Mouse (Mus musculus) MEL (cell line): Measurements from ENCODE around the gene Rbm15. TPM values are rescaled to one million over a fixed set of nuclear protein-coding genes. Genes with fewer than 3 reads are reported as not detected.

Source experiments
- DNase-seq: peaks from one replicate; pipeline ENCODE4 v3.0.0; 2011; ENCODE audit warnings: low read depth, low spot score
- H3K27ac ChIP-seq: 2 replicates; pipeline ENCODE4 v1.5.1; 2012; ENCODE audit warnings: low read depth, mild to moderate bottlenecking, control low read depth, low read length, moderate library complexity; ENCODE audit not compliant: control insufficient read depth
- H3K27me3 ChIP-seq, 2 experiments: fragments of 150-350 bp in 1 of 2; sonication (generic) in 1 of 2; 2 replicates each; pipeline ENCODE4 v1.6.1; 2012; ENCODE audit warnings: low read length in 2 of 2, mild to moderate bottlenecking in 2 of 2, improper control_type of control experiment in 1 of 2, moderate library complexity in 1 of 2; ENCODE audit not compliant: insufficient read depth in 2 of 2, control insufficient read depth in 1 of 2
- H3K36me3 ChIP-seq, 2 experiments: 2 replicates each; pipeline ENCODE4 v1.6.1; 2012 to 2014; ENCODE audit warnings: low read length in 2 of 2, improper control_type of control experiment in 1 of 2, inconsistent platforms in 1 of 2, mild to moderate bottlenecking in 1 of 2; ENCODE audit not compliant: insufficient read depth in 2 of 2, control insufficient read depth in 1 of 2
- H3K4me1 ChIP-seq, 2 experiments: fragments of 150-350 bp in 1 of 2; sonication (generic) in 1 of 2; 2 replicates each; pipeline ENCODE4 v1.6.1; 2012; ENCODE audit warnings: low read length in 2 of 2, improper control_type of control experiment in 1 of 2, mild to moderate bottlenecking in 1 of 2; ENCODE audit not compliant: insufficient read depth in 2 of 2, control insufficient read depth in 1 of 2
- H3K4me3 ChIP-seq, 2 experiments: fragments of 150-350 bp in 1 of 2; sonication (generic) in 1 of 2; 2 replicates each; pipeline ENCODE4 v1.5.1; 2012; ENCODE audit warnings: low read depth in 2 of 2, low read length in 2 of 2, mild to moderate bottlenecking in 2 of 2, moderate library complexity in 2 of 2, control low read depth in 1 of 2, improper control_type of control experiment in 1 of 2; ENCODE audit not compliant: control insufficient read depth in 1 of 2, insufficient read depth in 1 of 2
- H3K79me2 ChIP-seq: 2 replicates; pipeline ENCODE4 v1.6.1; 2012; ENCODE audit warnings: mild to moderate bottlenecking, low read length, moderate library complexity; ENCODE audit not compliant: control insufficient read depth, poor library complexity, insufficient read depth
- H3K9ac ChIP-seq: 2 replicates; pipeline ENCODE4 v1.6.1; 2012; ENCODE audit warnings: low read depth, mild to moderate bottlenecking, control low read depth, low read length, moderate library complexity; ENCODE audit not compliant: control insufficient read depth, poor library complexity, severe bottlenecking
- H3K9me3 ChIP-seq: fragments of 150-350 bp; sonication (generic); replicated peaks from 2 replicates; pipeline ENCODE4 v1.6.1; 2012; ENCODE audit warnings: mild to moderate bottlenecking, low read length, improper control_type of control experiment, moderate library complexity; ENCODE audit not compliant: insufficient read depth
- CHD1 ChIP-seq: IDR thresholded peaks from 2 replicates; pipeline ENCODE4 v1.6.1; 2012; ENCODE audit warnings: low read depth, mild to moderate bottlenecking, inconsistent platforms, low read length, improper control_type of control experiment
- E2F4 ChIP-seq: IDR thresholded peaks from 2 replicates; pipeline ENCODE4 v1.6.1; 2011; ENCODE audit warnings: low read depth, low read length, improper control_type of control experiment, borderline replicate concordance
- EP300 ChIP-seq, 2 experiments: IDR thresholded peaks; 2 replicates each; pipeline ENCODE4 v1.6.1; 2011; ENCODE audit warnings: improper control_type of control experiment in 2 of 2, low read length in 2 of 2, low read depth in 1 of 2, mild to moderate bottlenecking in 1 of 2
- ETS1 ChIP-seq: IDR thresholded peaks from 2 replicates; pipeline ENCODE4 v1.6.1; 2012; ENCODE audit warnings: low read depth, mild to moderate bottlenecking, inconsistent platforms, low read length, improper control_type of control experiment, moderate library complexity
- GABPA ChIP-seq: IDR thresholded peaks from 2 replicates; pipeline ENCODE4 v1.6.1; 2012; ENCODE audit warnings: low read depth, mild to moderate bottlenecking, inconsistent platforms, low read length, improper control_type of control experiment, moderate library complexity
- HCFC1 ChIP-seq: IDR thresholded peaks from 2 replicates; pipeline ENCODE4 v1.6.1; 2012; ENCODE audit warnings: low read depth, mild to moderate bottlenecking, inconsistent platforms, low read length, improper control_type of control experiment, moderate library complexity
- JUND ChIP-seq: IDR thresholded peaks from 2 replicates; pipeline ENCODE4 v1.6.1; 2011; ENCODE audit warnings: low read depth, mild to moderate bottlenecking, improper control_type of control experiment, low read length
- KAT2A ChIP-seq: conservative IDR thresholded peaks from 2 replicates; pipeline ENCODE4 v1.6.1; 2012; ENCODE audit warnings: low read depth, low read length, improper control_type of control experiment, inconsistent platforms
- MAFK ChIP-seq: IDR thresholded peaks from 2 replicates; pipeline ENCODE4 v1.6.1; 2011; ENCODE audit warnings: low read depth, mild to moderate bottlenecking, low read length, improper control_type of control experiment, borderline replicate concordance
- MAX ChIP-seq: IDR thresholded peaks from 2 replicates; pipeline ENCODE4 v1.6.1; 2011; ENCODE audit warnings: low read length, improper control_type of control experiment
- MAZ ChIP-seq: IDR thresholded peaks from 2 replicates; pipeline ENCODE4 v1.6.1; 2012; ENCODE audit warnings: low read depth, mild to moderate bottlenecking, inconsistent platforms, low read length, improper control_type of control experiment
- MEF2A ChIP-seq: IDR thresholded peaks from 2 replicates; pipeline ENCODE4 v1.6.1; 2014; ENCODE audit warnings: low read depth, mild to moderate bottlenecking, inconsistent platforms, low read length, improper control_type of control experiment; ENCODE audit not compliant: poor library complexity, insufficient replicate concordance, severe bottlenecking; ENCODE audit errors: extremely low read depth
- MYC ChIP-seq: IDR thresholded peaks from 2 replicates; pipeline ENCODE4 v1.6.1; 2011; ENCODE audit warnings: low read depth, mild to moderate bottlenecking, low read length, improper control_type of control experiment, moderate library complexity
- NELFE ChIP-seq: IDR thresholded peaks from 2 replicates; pipeline ENCODE4 v1.6.1; 2011; ENCODE audit warnings: low read depth, low read length, improper control_type of control experiment
- NRF1 ChIP-seq: IDR thresholded peaks from 2 replicates; pipeline ENCODE4 v1.6.1; 2014; ENCODE audit warnings: low read depth, mild to moderate bottlenecking, inconsistent platforms, low read length, improper control_type of control experiment, moderate library complexity; ENCODE audit not compliant: poor library complexity, insufficient read depth, severe bottlenecking
- POLR2A ChIP-seq, 2 experiments: IDR thresholded peaks; 2 replicates each; pipeline ENCODE4 v1.6.1; 2011 to 2012; ENCODE audit warnings: low read length in 2 of 2, mild to moderate bottlenecking in 2 of 2, control low read depth in 1 of 2, improper control_type of control experiment in 1 of 2, low read depth in 1 of 2, moderate library complexity in 1 of 2; ENCODE audit not compliant: control insufficient read depth in 1 of 2, insufficient read depth in 1 of 2, poor library complexity in 1 of 2
- POLR2AphosphoS2 ChIP-seq: IDR thresholded peaks from 2 replicates; pipeline ENCODE4 v1.6.1; 2011; ENCODE audit warnings: low read length, improper control_type of control experiment
- POLR2AphosphoS5 ChIP-seq: IDR thresholded peaks from 2 replicates; pipeline ENCODE4 v1.6.1; 2012; ENCODE audit warnings: low read depth, borderline replicate concordance, mild to moderate bottlenecking, inconsistent platforms, low read length, moderate library complexity, mixed read lengths
- RAD21 ChIP-seq: IDR thresholded peaks from 2 replicates; pipeline ENCODE4 v1.6.1; 2011; ENCODE audit warnings: mild to moderate bottlenecking, low read depth, low read length, improper control_type of control experiment
- SIN3A ChIP-seq: IDR thresholded peaks from 2 replicates; pipeline ENCODE4 v1.6.1; 2012; ENCODE audit warnings: low read length, improper control_type of control experiment, inconsistent platforms
- TBP ChIP-seq: IDR thresholded peaks from 2 replicates; pipeline ENCODE4 v1.8.0; 2011; ENCODE audit warnings: low read depth, low read length, improper control_type of control experiment
- TCF12 ChIP-seq: IDR thresholded peaks from 2 replicates; pipeline ENCODE4 v1.6.1; 2014; ENCODE audit warnings: low read depth, mild to moderate bottlenecking, inconsistent platforms, low read length, improper control_type of control experiment, moderate library complexity
- USF1 ChIP-seq: IDR thresholded peaks from 2 replicates; pipeline ENCODE4 v1.6.1; 2014; ENCODE audit warnings: low read depth, mild to moderate bottlenecking, inconsistent platforms, low read length, improper control_type of control experiment, moderate library complexity
- ZC3H11A ChIP-seq: IDR thresholded peaks from 2 replicates; pipeline ENCODE4 v1.6.1; 2012; ENCODE audit warnings: low read depth, mild to moderate bottlenecking, inconsistent platforms, low read length, improper control_type of control experiment
- ZKSCAN1 ChIP-seq: IDR thresholded peaks from 2 replicates; pipeline ENCODE4 v1.6.1; 2012; ENCODE audit warnings: low read depth, mild to moderate bottlenecking, inconsistent platforms, low read length, improper control_type of control experiment, moderate library complexity
- ZMIZ1 ChIP-seq: IDR thresholded peaks from 2 replicates; pipeline ENCODE4 v1.6.1; 2012; ENCODE audit warnings: low read depth, mild to moderate bottlenecking, inconsistent platforms, low read length, improper control_type of control experiment, moderate library complexity
- ZNF384 ChIP-seq: IDR thresholded peaks from 2 replicates; pipeline ENCODE4 v1.6.1; 2012; ENCODE audit warnings: low read depth, mild to moderate bottlenecking, inconsistent platforms, low read length, improper control_type of control experiment
- polyA plus RNA-seq, 2 experiments: library from polyadenylated mRNA; stranded (reverse) in 1 of 2; unstranded in 1 of 2; fragments of >175 nt in 1 of 2; fragments of >200 nt in 1 of 2; gene quantifications; 2 replicates each; pipeline versions ENCODE4 v1.2.1 to v1.2.4; 2012; ENCODE audit warnings: low replicate concordance in 2 of 2, low read depth in 1 of 2; ENCODE audit not compliant: insufficient read length in 2 of 2, insufficient read depth in 1 of 2, missing spikeins in 1 of 2
- total RNA-seq: library from RNA; depleted of rRNA; stranded (reverse); fragments of 300-350 nt; gene quantifications from 2 replicates; pipeline ENCODE4 v1.2.3, GENCODE M21; 2012

Rbm15 gene
- total and polyA plus RNA-seq, 3 experiments, result 18.1 to 29.4 TPM; not detected in 1

- no peak overlapping the region for H3K27ac ChIP-seq
- H3K9ac ChIP-seq, result no peak overlapping the region
- H3K4me3 ChIP-seq, result no peak overlapping the region
- DNase-seq, result no peak
- peaks cover 4 to 14% of the 10 kb centered on the region in 2 experiments; a peak in 3 of 4 replicates for H3K4me1 ChIP-seq
- H3K27me3 ChIP-seq, result peaks cover 0 to 2% of the 10 kb centered on the region in 2 experiments; a peak in 1 of 4 replicates
- TF ChIP-seq TCF12 (no peak), SIN3A (no peak), GABPA (no peak), MAZ (no peak), ZMIZ1 (no peak), POLR2AphosphoS2 (no peak), NELFE (no peak), ETS1 (no peak), USF1 (no peak), ZC3H11A (no peak), ZNF384 (no peak), MAX (no peak), MYC (no peak)
- H3K9me3 ChIP-seq, result no peaks in the 10 kb centered on the region
- peaks cover 0 to 16% of the 10 kb centered on the region in 2 experiments; a peak in 2 of 4 replicates for H3K36me3 ChIP-seq
- no peaks in the 10 kb centered on the region for H3K79me2 ChIP-seq
Measured at GRCm38 (mm10) chr3:107349006-107349405, 15.5 kb upstream of the Rbm15 start.

DNA sequence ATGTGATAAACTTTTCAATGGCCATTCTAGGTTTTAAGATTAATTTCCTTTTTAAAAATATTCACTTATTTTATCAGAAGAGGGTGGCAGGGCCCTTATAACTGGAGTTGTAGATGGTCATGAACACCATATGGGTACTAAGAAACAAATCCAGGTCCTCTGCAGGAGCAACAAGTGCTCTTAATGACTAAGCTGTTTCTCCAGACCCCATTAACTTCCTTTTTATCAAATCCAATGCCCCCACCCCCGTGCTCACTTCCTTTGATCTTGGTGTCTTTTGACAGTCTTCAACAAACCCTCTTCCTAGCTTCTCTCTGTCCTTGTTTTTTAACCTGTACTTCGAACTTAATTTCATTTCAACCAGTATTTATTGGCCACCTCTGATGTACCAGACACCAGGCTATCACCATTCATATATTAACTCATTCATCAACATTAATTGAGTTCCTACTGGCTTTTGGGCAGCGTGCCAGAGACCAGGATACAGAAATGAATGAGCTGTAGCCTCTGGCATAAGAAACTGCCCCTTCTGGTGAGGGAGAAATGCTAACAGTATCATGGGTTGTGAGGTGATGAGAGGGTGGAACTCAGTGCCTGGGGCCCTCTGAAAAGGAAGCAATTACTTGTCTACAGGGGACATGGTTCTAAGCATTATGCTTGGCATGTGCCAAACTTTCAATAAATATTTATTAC, 11.7 kb upstream of the Rbm15 start:
- H3K27ac ChIP-seq, result peak overlapping the region; percentile 71
- H3K4me3 ChIP-seq, result peak overlapping the region in 1 of 2 experiments; percentile 9; a peak in 2 of 4 replicates
- H3K79me2 ChIP-seq, result no peaks in the 10 kb centered on the region
- peaks cover 0 to 17% of the 10 kb centered on the region in 2 experiments; a peak in 2 of 4 replicates for H3K36me3 ChIP-seq
- H3K27me3 ChIP-seq, result no peaks in the 10 kb centered on the region
- H3K9ac ChIP-seq, result peak overlapping the region; percentile 41; the same call in 1 of the 2 replicates
- H3K4me1 ChIP-seq, result peaks cover 4 to 13% of the 10 kb centered on the region in 2 experiments; a peak in 3 of 4 replicates
- peak; percentile 83 for DNase-seq
- peak; percentile 93 for TF ChIP-seq TBP
- no peak for TF ChIP-seq ZKSCAN1
- no peak for TF ChIP-seq POLR2AphosphoS5
- TF ChIP-seq E2F4, result no peak
- no peak for TF ChIP-seq ZC3H11A
- peak in 1 of 2 experiments; percentile 24; a peak in 1 of 4 replicates for TF ChIP-seq EP300 (IDR thresholded peaks at IDR 0.05; ENCODE audit: low read depth in 1 of 2, low read length in 2 of 2)
- TF ChIP-seq MEF2A, result no peak
- peak; percentile 44; the same call in 1 of the 2 replicates for TF ChIP-seq SIN3A
- no peak for TF ChIP-seq POLR2AphosphoS2
- no peak for TF ChIP-seq JUND
- no peak for TF ChIP-seq ZMIZ1
- no peak for TF ChIP-seq MAFK
- no peak for TF ChIP-seq ZNF384
- TF ChIP-seq NRF1, result no peak
- no peak for TF ChIP-seq CHD1
- TF ChIP-seq RAD21, result no peak
- peak in 1 of 2 experiments; percentile 53; a peak in 1 of 4 replicates for TF ChIP-seq POLR2A (IDR thresholded peaks at IDR 0.05; ENCODE audit: control insufficient read depth in 1 of 2, insufficient read depth in 1 of 2, low read depth in 1 of 2, low read length in 2 of 2, poor library complexity in 1 of 2)
- no peak for TF ChIP-seq HCFC1
- TF ChIP-seq KAT2A, result no peak
- no peaks in the 10 kb centered on the region for H3K9me3 ChIP-seq
